Mouse (Mus musculus) spleen, adult 2 months (tissue): ENCODE measurements around the gene Sema3f.

Source experiments
- CTCF ChIP-seq: fragments of 200-500 bp; IDR thresholded peaks from 2 replicates; pipeline ENCODE4 v1.5.1; 2011; ENCODE audit warnings: mild to moderate bottlenecking, inconsistent platforms; ENCODE audit not compliant: insufficient read depth, insufficient read length, insufficient replicate concordance; ENCODE audit errors: extremely low read depth
- POLR2A ChIP-seq: fragments of 200-500 bp; IDR thresholded peaks from 2 replicates; pipeline ENCODE4 v1.6.1; 2011; ENCODE audit warnings: low read depth, low read length, inconsistent platforms

- no peak for TF ChIP-seq CTCF
- no peak for TF ChIP-seq POLR2A
These were observed 37.8 kb upstream of the Sema3f start for GRCm38 (mm10) chr9:107748063-107748462.
